Mouse (Mus musculus) urinary bladder, adult 2 months (tissue): ENCODE data around the gene A830031A19Rik. TPM values are rescaled to one million over a fixed set of nuclear protein-coding genes. Genes with fewer than 3 reads are reported as not detected.

Source experiments
- DNase-seq: peaks from one replicate; pipeline ENCODE4 v3.0.0; 2022; ENCODE audit warnings: low spot score
- polyA plus RNA-seq: library from polyadenylated mRNA; depleted of rRNA; stranded (reverse); fragments of >200 nt; gene quantifications from 2 replicates; pipeline ENCODE4 v1.2.3, GENCODE M21; 2012

Gene A830031A19Rik
- polyA plus RNA-seq, 1 experiment: not detected

GRCm38 (mm10) chr11:24076821-24077730, 2.2 kb upstream of the A830031A19Rik start:
- DNase-seq: peak; percentile 33

- no peak for DNase-seq
Measured at GRCm38 (mm10) chr11:24076127-24076650, 1.3 kb upstream of the A830031A19Rik start.

GRCm38 (mm10) chr11:24075486-24076126, 752 bp upstream of the A830031A19Rik start:
- DNase-seq: no peak

GRCm38 (mm10) chr11:24074021-24074591, 748 bp downstream of the A830031A19Rik start:
- no peak for DNase-seq

- no peak for DNase-seq
Measured at GRCm38 (mm10) chr11:24065313-24065712, 9.5 kb downstream of the A830031A19Rik start.

GRCm38 (mm10) chr11:24064221-24064620, 10.6 kb downstream of the A830031A19Rik start:
- no peak for DNase-seq

- DNase-seq: no peak
Measured at GRCm38 (mm10) chr11:24062495-24063096, 12.3 kb downstream of the A830031A19Rik start.

GRCm38 (mm10) chr11:24061819-24062218, 13.0 kb downstream of the A830031A19Rik start:
- DNase-seq: no peak

- DNase-seq: no peak
Measured at GRCm38 (mm10) chr11:24060428-24060827, 14.4 kb downstream of the A830031A19Rik start.

GRCm38 (mm10) chr11:24059137-24059536, 15.7 kb downstream of the A830031A19Rik start:
- DNase-seq: no peak

- DNase-seq: no peak
Measured at GRCm38 (mm10) chr11:24052882-24053281, 22.0 kb downstream of the A830031A19Rik start.

- DNase-seq: no peak
Measured at GRCm38 (mm10) chr11:24050032-24050757, 24.7 kb downstream of the A830031A19Rik start.

- DNase-seq: peak; percentile 73
Measured at GRCm38 (mm10) chr11:24049226-24050031, 25.4 kb downstream of the A830031A19Rik start.

GRCm38 (mm10) chr11:24044025-24044424, 30.8 kb downstream of the A830031A19Rik start:
- DNase-seq: no peak

- DNase-seq: no peak
Measured at GRCm38 (mm10) chr11:24020760-24021159, 54.1 kb downstream of the A830031A19Rik start.

- no peak for DNase-seq
Measured at GRCm38 (mm10) chr11:24018783-24019182, 56.1 kb downstream of the A830031A19Rik start.

GRCm38 (mm10) chr11:24016647-24017179, 58.1 kb downstream of the A830031A19Rik start:
- no peak for DNase-seq

GRCm38 (mm10) chr11:24016049-24016448, 58.8 kb downstream of the A830031A19Rik start:
- DNase-seq: no peak

GRCm38 (mm10) chr11:24014642-24015041, 60.2 kb downstream of the A830031A19Rik start:
- DNase-seq: no peak

GRCm38 (mm10) chr11:24012301-24012700, 62.6 kb downstream of the A830031A19Rik start:
- no peak for DNase-seq
